Mouse (Mus musculus): ENCODE results near the gene Slc5a5.

The Slc5a5 gene

GRCm38 (mm10) chr8:70852595-70853231 lies 39.8 kb downstream of the Slc5a5 start:
- no peak for DNase-seq (ENCODE audit: low spot score)

- DNase-seq (ENCODE audit: low spot score) = no peak
Measured at GRCm38 (mm10) chr8:70851837-70852236, 40.7 kb downstream of the Slc5a5 start.

- DNase-seq (ENCODE audit: low spot score) = no peak
Measured at GRCm38 (mm10) chr8:70850947-70851346, 41.6 kb downstream of the Slc5a5 start.

- DNase-seq (ENCODE audit: low spot score) = no peak
Measured at GRCm38 (mm10) chr8:70850132-70850845, 42.3 kb downstream of the Slc5a5 start.

GRCm38 (mm10) chr8:70849333-70849990 lies 43.1 kb downstream of the Slc5a5 start:
- DNase-seq (ENCODE audit: low spot score) = no peak

- no peak for DNase-seq (ENCODE audit: low spot score)
Measured at GRCm38 (mm10) chr8:70846371-70847154, 46.0 kb downstream of the Slc5a5 start.

- no peak for DNase-seq (ENCODE audit: low spot score)
Measured at GRCm38 (mm10) chr8:70845108-70845507, 47.4 kb downstream of the Slc5a5 start.

GRCm38 (mm10) chr8:70844523-70844922 lies 48.0 kb downstream of the Slc5a5 start:
- DNase-seq (ENCODE audit: low spot score) = peak; percentile 81

GRCm38 (mm10) chr8:70843941-70844340 lies 48.6 kb downstream of the Slc5a5 start:
- no peak for DNase-seq (ENCODE audit: low spot score)

- no peak for DNase-seq (ENCODE audit: low spot score)
Measured at GRCm38 (mm10) chr8:70843214-70843773, 49.3 kb downstream of the Slc5a5 start.

- no peak for DNase-seq (ENCODE audit: low spot score)
Measured at GRCm38 (mm10) chr8:70842484-70842883, 50.1 kb downstream of the Slc5a5 start.

- DNase-seq (ENCODE audit: low spot score) = peak; percentile 86
Measured at GRCm38 (mm10) chr8:70841147-70842072, 51.1 kb downstream of the Slc5a5 start.

- no peak for DNase-seq (ENCODE audit: low spot score)
Measured at GRCm38 (mm10) chr8:70840590-70840989, 52.0 kb downstream of the Slc5a5 start.

GRCm38 (mm10) chr8:70839408-70840351 lies 52.9 kb downstream of the Slc5a5 start, which contains the start of gene Arrdc2:
Gene Arrdc2 (minus strand): TSS chr8:70839720.
- peak; percentile 96 for DNase-seq (ENCODE audit: low spot score)

GRCm38 (mm10) chr8:70838654-70839407 lies 53.7 kb downstream of the Slc5a5 start:
- no peak for DNase-seq (ENCODE audit: low spot score)

GRCm38 (mm10) chr8:70836666-70837065 lies 55.9 kb downstream of the Slc5a5 start:
- no peak for DNase-seq (ENCODE audit: low spot score)

GRCm38 (mm10) chr8:70834071-70834470 lies 58.5 kb downstream of the Slc5a5 start:
- no peak for DNase-seq (ENCODE audit: low spot score)

- no peak for DNase-seq (ENCODE audit: low spot score)
Measured at GRCm38 (mm10) chr8:70833520-70833919, 59.0 kb downstream of the Slc5a5 start.

GRCm38 (mm10) chr8:70833018-70833482 lies 59.5 kb downstream of the Slc5a5 start:
- no peak for DNase-seq (ENCODE audit: low spot score)
